Comparison of ENCODE assay signal across 21 mouse cellular contexts in the genomic region with DNA sequence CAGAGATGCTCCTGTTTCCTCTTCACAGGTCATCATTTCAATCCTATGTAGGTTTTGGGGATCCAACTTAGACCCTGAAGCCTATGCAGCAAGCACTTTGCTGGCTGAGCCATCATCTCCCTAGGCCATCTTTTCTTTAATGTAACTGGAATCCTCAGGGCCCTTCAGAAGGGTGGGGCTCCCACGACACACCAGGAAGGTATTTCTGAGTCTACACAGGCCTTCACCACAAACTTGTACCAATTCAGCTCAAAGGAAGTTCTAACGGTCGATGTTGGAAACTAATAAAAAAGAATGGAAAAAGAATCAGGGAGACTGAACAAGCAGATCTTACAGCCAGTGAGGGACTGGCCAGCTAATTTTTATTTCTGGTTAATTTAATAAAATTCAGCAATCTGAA.
DNase-seq lines count a peak whose midpoint lies in the region.
"Had no signal": no experiment of that assay in that cellular context is flagged by ENCODE, and none has a peak within 500 bp of the region (broad histone marks: within the 10 kb centered on the region; RNA-seq: fewer than 3 reads in every experiment).

No protein-coding gene starts in this region.

- no peak overlapping the region for H3K4me3 ChIP-seq in heart, embryonic 10.5 days
- H3K4me3 ChIP-seq: embryonic facial prominence, embryonic 13.5 days; embryonic facial prominence, embryonic 15.5 days; forebrain, embryonic 13.5 days; forebrain, embryonic 15.5 days had no signal

- H3K36me3 ChIP-seq in heart, embryonic 10.5 days = peaks cover 23% of the 10 kb centered on the region; the same call in 1 of the 2 replicates

- H3K27ac ChIP-seq in heart, embryonic 10.5 days = no peak overlapping the region
- H3K27ac ChIP-seq: embryonic facial prominence, embryonic 13.5 days; embryonic facial prominence, embryonic 15.5 days; forebrain, embryonic 13.5 days; forebrain, embryonic 15.5 days had no signal

- no peaks in the 10 kb centered on the region for H3K4me1 ChIP-seq in heart, embryonic 10.5 days
- H3K4me1 ChIP-seq: embryonic facial prominence, embryonic 13.5 days; embryonic facial prominence, embryonic 15.5 days; forebrain, embryonic 13.5 days; forebrain, embryonic 15.5 days had no signal

- 80% methylated on average over 3 of the region's 3 CpGs for WGBS in heart, embryonic 10.5 days

- DNase-seq in heart, embryonic 10.5 days (ENCODE audit: low spot score) = peak; percentile 9
- DNase-seq in heart, adult 18-20 months = no peak
- DNase-seq in 3T3-L1 (ENCODE audit: low read depth, low spot score) = peak; percentile 82
- DNase-seq in NIH3T3 (ENCODE audit: low read depth) = peak; percentile 27
- DNase-seq in neural tube, embryonic 10.5 days (ENCODE audit: extremely low spot score, low spot score) = no peak
- no peak for DNase-seq in thymus, postnatal 0 days (ENCODE audit: low spot score)
- no peak for DNase-seq in cerebellum, postnatal 36 days
- DNase-seq: adrenal gland, adult 8-10 months; adrenal gland, postnatal 14 days; adrenal gland, postnatal 36 days; cerebellum, adult 11-12 months; cerebellum, adult 2 months; cerebellum, adult 9-10 months; cerebellum, postnatal 10 days; cerebellum, postnatal 25 days; embryo, embryonic 11 days; forebrain, postnatal 0 days had no signal

- H3K9me3 ChIP-seq in heart, embryonic 10.5 days = no peaks in the 10 kb centered on the region
- H3K9me3 ChIP-seq: embryonic facial prominence, embryonic 13.5 days; embryonic facial prominence, embryonic 15.5 days; forebrain, embryonic 13.5 days; forebrain, embryonic 15.5 days had no signal

- no peaks in the 10 kb centered on the region for H3K27me3 ChIP-seq in heart, embryonic 10.5 days (ENCODE audit: insufficient read depth, poor library complexity, severe bottlenecking)
- H3K27me3 ChIP-seq: embryonic facial prominence, embryonic 13.5 days; embryonic facial prominence, embryonic 15.5 days; forebrain, embryonic 13.5 days; forebrain, embryonic 15.5 days had no signal

Comparison
In these comparisons a context has a peak if more than half of its experiments do, and no peak if none do; other contexts are left out.
1. DNase-seq: peak in heart, embryonic 10.5 days (single experiment), 3T3-L1 (single experiment) and NIH3T3 (single experiment); none in heart, adult 18-20 months (0 of 2), neural tube, embryonic 10.5 days (single experiment), thymus, postnatal 0 days (single experiment) and cerebellum, postnatal 36 days (0 of 2).